Mouse (Mus musculus) liver, postnatal 0 days (tissue): ENCODE data around the gene Oas3. TPM values are rescaled to one million over a fixed set of nuclear protein-coding genes. Genes with fewer than 3 reads are reported as not detected.
A peak's percentile ranks its signal among the peaks of the same experiment; 100 is the strongest.

ENCODE experiments used
- ATAC-seq: fragments of 200-750 bp; cut with Nextera tagmentation; 2 replicates; pipeline ENCODE4 v1.8.0; 2017; ENCODE audit warnings: mild to moderate bottlenecking, moderate library complexity
- DNase-seq: peaks from one replicate; pipeline ENCODE4 v3.0.0-alpha.2; 2016
- H3K27ac ChIP-seq: fragments of 300-500 bp; sonication (generic); 2 replicates; pipeline ENCODE4 v1.5.1; 2014; ENCODE audit warnings: antibody characterized with exemption, moderate library complexity, mild to moderate bottlenecking, low read depth
- H3K27me3 ChIP-seq: fragments of 300-500 bp; sonication (generic); 2 replicates; pipeline ENCODE4 v1.6.1; 2014; ENCODE audit warnings: low read length, control low read depth, mixed read lengths; ENCODE audit not compliant: insufficient read depth
- H3K36me3 ChIP-seq: fragments of 300-500 bp; sonication (generic); replicated peaks from 2 replicates; pipeline ENCODE4 v1.6.1; 2014; ENCODE audit warnings: mild to moderate bottlenecking, control low read depth, low read length, moderate library complexity, mixed read lengths; ENCODE audit not compliant: insufficient read depth
- H3K4me1 ChIP-seq: fragments of 300-500 bp; sonication (generic); 2 replicates; pipeline ENCODE4 v1.6.1; 2014; ENCODE audit warnings: antibody characterized with exemption, mild to moderate bottlenecking, control low read depth; ENCODE audit not compliant: insufficient read depth
- H3K4me2 ChIP-seq: fragments of 300-500 bp; sonication (generic); 2 replicates; pipeline ENCODE4 v1.6.1; 2014; ENCODE audit warnings: low read depth, mild to moderate bottlenecking, low read length, moderate library complexity, mixed read lengths
- H3K4me3 ChIP-seq: fragments of 300-500 bp; sonication (generic); 2 replicates; pipeline ENCODE4 v1.5.1; 2014; ENCODE audit warnings: low read depth, low read length
- H3K9ac ChIP-seq: fragments of 300-500 bp; sonication (generic); replicated peaks from 2 replicates; pipeline ENCODE4 v1.6.1; 2014; ENCODE audit warnings: mild to moderate bottlenecking, moderate library complexity
- H3K9me3 ChIP-seq: fragments of 300-500 bp; sonication (generic); 2 replicates; pipeline ENCODE4 v1.6.1; 2016; ENCODE audit warnings: mild to moderate bottlenecking, control low read depth, low read length, mixed read lengths
- CTCF ChIP-seq: sonication (generic); IDR thresholded peaks from 2 replicates; pipeline ENCODE4 v1.5.1; 2016; ENCODE audit warnings: antibody characterized with exemption, low read depth
- EP300 ChIP-seq: IDR thresholded peaks from 2 replicates; pipeline ENCODE4 v1.6.1; 2016; ENCODE audit warnings: antibody characterized with exemption, low read depth, mild to moderate bottlenecking
- WGBS: fragments of 180-500 bp; shearing (Covaris S2); extraction: QIAGEN DNeasy Blood & Tissue Kit; methylation state at CpG from one replicate; pipeline ENCODE4 v1.1.7; 2014; ENCODE audit not compliant: insufficient replicate concordance; 5-methylcytosine and 5-hydroxymethylcytosine counted together
- polyA plus RNA-seq: library from polyadenylated mRNA; unstranded; fragments of >200 nt; fragmentation: Nextera tagmentation; extraction: Ambion mirVana; gene quantifications from 2 replicates; pipeline ENCODE4 v1.2.1, GENCODE M21; 2015

Oas3 gene
- polyA plus RNA-seq, 1 experiment from 2014 or later: 2.1 TPM

DNA sequence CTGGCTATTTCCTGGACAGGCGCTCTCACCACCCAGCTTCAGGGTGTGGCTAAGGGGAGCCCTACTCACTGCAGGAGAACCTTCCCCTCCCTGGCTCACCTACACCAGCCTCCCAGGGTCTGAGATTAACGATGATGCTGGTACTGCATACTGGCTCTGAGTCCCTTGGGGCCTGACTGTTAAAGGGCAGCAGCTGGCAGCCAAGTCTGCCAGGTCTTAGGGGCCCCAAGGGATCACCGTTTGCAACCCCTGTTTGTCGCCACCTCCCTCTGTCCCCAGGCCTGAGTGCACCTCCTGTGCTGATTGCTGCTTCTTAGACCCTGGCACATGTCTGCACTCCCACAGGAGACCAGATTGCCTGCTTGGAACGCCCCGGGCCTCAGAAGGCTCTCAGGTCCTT lies 73.0 kb downstream of the Oas3 start:
- H3K4me2 ChIP-seq: no peak overlapping the region
- H3K4me1 ChIP-seq: peaks cover 2% of the 10 kb centered on the region; the same call in 1 of the 2 replicates
- peaks cover 35% of the 10 kb centered on the region for H3K27me3 ChIP-seq
- ATAC-seq: peak; percentile 21; the same call in 1 of the 2 replicates
- H3K36me3 ChIP-seq: no peaks in the 10 kb centered on the region
- H3K4me3 ChIP-seq: no peak overlapping the region
- H3K27ac ChIP-seq: peak overlapping the region; percentile 7; the same call in 1 of the 2 replicates
- WGBS: 53% methylated on average over 6 of the region's 6 CpGs
- no peaks in the 10 kb centered on the region for H3K9me3 ChIP-seq
- peak; percentile 42 for DNase-seq
- TF ChIP-seq CTCF (no peak), EP300 (no peak)
- H3K9ac ChIP-seq: no peak overlapping the region

GRCm38 (mm10) chr5:120703660-120704059 lies 73.8 kb downstream of the Oas3 start:
- WGBS: 69% methylated on average over 3 of the region's 3 CpGs
- no peak for ATAC-seq
- Histone ChIP-seq H3K36me3 (no peaks in the 10 kb centered on the region), H3K4me2 (no peak overlapping the region), H3K9ac (no peak overlapping the region), H3K27ac (no peak overlapping the region), H3K27me3 (peaks cover 30% of the 10 kb centered on the region), H3K4me1 (peaks cover 2% of the 10 kb centered on the region; the same call in 1 of the 2 replicates), H3K4me3 (no peak overlapping the region), H3K9me3 (no peaks in the 10 kb centered on the region)
- TF ChIP-seq CTCF (no peak), EP300 (no peak)
- no peak for DNase-seq

Other genes starting within 250 kb of the Oas3 start
- gene Tpcn1, start 189.0 kb downstream of the Oas3 start, polyA plus RNA-seq: 16.3 and 18.6 TPM in 2 replicates
- 0.75 and 0.84 TPM in 2 replicates for gene Iqcd, start 188.6 kb downstream of the Oas3 start, polyA plus RNA-seq
- gene Rita1, start 165.1 kb downstream of the Oas3 start, polyA plus RNA-seq: 3.1 and 3.4 TPM in 2 replicates
- 14.0 and 15.1 TPM in 2 replicates for gene Ddx54, start 164.9 kb downstream of the Oas3 start, polyA plus RNA-seq
- not detected in 2 replicates for gene Cfap73, start 143.4 kb downstream of the Oas3 start, polyA plus RNA-seq
- 0.20 and 0.36 TPM in 2 replicates for gene Rasal1, start 128.8 kb downstream of the Oas3 start, polyA plus RNA-seq
- 0.23 and 0.25 TPM in 2 replicates for gene Dtx1, start 65.7 kb downstream of the Oas3 start, polyA plus RNA-seq
- 0.83 and 1.1 TPM in 2 replicates for gene Oas2, start 27.8 kb downstream of the Oas3 start, polyA plus RNA-seq
- gene Oas1e, start 17.9 kb upstream of the Oas3 start, polyA plus RNA-seq: 0.15 and 0.20 TPM in 2 replicates
- 0.58 and 0.60 TPM in 2 replicates for gene Oas1c, start 34.9 kb upstream of the Oas3 start, polyA plus RNA-seq
- gene Oas1f, start 69.7 kb upstream of the Oas3 start, polyA plus RNA-seq: not detected in 2 replicates
- gene Oas1h, start 83.8 kb upstream of the Oas3 start, polyA plus RNA-seq: not detected in 2 replicates
- gene Oas1g, start 110.0 kb upstream of the Oas3 start, polyA plus RNA-seq: 2.5 and 2.9 TPM in 2 replicates
- 5.8 and 6.9 TPM in 2 replicates for gene Oas1a, start 129.9 kb upstream of the Oas3 start, polyA plus RNA-seq
- gene Oas1d, start 136.9 kb upstream of the Oas3 start, polyA plus RNA-seq: not detected in 2 replicates
- 0.02 and 0.06 TPM in 2 replicates for gene Rph3a, start 232.4 kb upstream of the Oas3 start, polyA plus RNA-seq